In genomic region chr2:30691857-30692560, GRCm38 (mm10) we compare ENCODE assay signal across 7 mouse cellular contexts.
A peak's percentile ranks its signal among the peaks of the same experiment; 100 is the strongest.
DNase-seq lines count a peak whose midpoint lies in the region; ATAC-seq lines count a peak whose summit lies in the region.

No protein-coding gene starts in this region.

- H3K27me3 ChIP-seq in splenic B cell, adult 2 months (ENCODE audit: control insufficient read depth, insufficient read depth, low read length, poor library complexity, severe bottlenecking): no peaks in the 10 kb centered on the region

- H3K36me3 ChIP-seq in splenic B cell, adult 2 months (ENCODE audit: control insufficient read depth, insufficient read depth, low read length, poor library complexity, severe bottlenecking): no peaks in the 10 kb centered on the region

- peak; percentile 95 for DNase-seq in adrenal gland, postnatal 14 days
- peak; percentile 100 for DNase-seq in cerebellum, postnatal 25 days
- peak; percentile 65 to 66 for DNase-seq in gastrocnemius, postnatal 36 days
- peak; percentile 84 to 95 for DNase-seq in left cerebral cortex, adult 8-10 months (ENCODE audit: low spot score in 2 of 2)
- DNase-seq in splenic B cell, adult 2 months (ENCODE audit: low read depth, low spot score): peak; percentile 58

- peak; percentile 4 for ATAC-seq in inflammation-experienced regulatory T-cells, adult 6 months
- 0 out of 2 replicates have a peak, but pooled peaks have one; percentile 23 for ATAC-seq in megakaryocyte-erythroid progenitor cell, adult 5-6 weeks (replicated peaks; ENCODE audit: low FRiP score, low TSS enrichment, poor library complexity, severe bottlenecking)

- intact Hi-C loops in gastrocnemius, postnatal 36 days (cut with DNase I): no loop called here

Comparison
In these comparisons a context has a peak if more than half of its experiments do, and no peak if none do; other contexts are left out.
1. Peak in every context shown above with its lines: DNase-seq and ATAC-seq.